Mouse (Mus musculus) right cerebral cortex, adult 2 months (tissue): ENCODE results near the gene Hs6st1.

Source experiments
- DNase-seq, 2 experiments: peaks; one replicate each; pipeline ENCODE4 v3.0.0; 2021 to 2022; ENCODE audit warnings: low spot score in 2 of 2

Gene Hs6st1

GRCm38 (mm10) chr1:36129881-36130280 is 61.7 kb downstream of the Hs6st1 start:
- DNase-seq = no peak

- DNase-seq = peak in 1 of 2 experiments; percentile 15
These were observed 62.3 kb downstream of the Hs6st1 start for GRCm38 (mm10) chr1:36130307-36131035.

- no peak for DNase-seq
These were observed 63.0 kb downstream of the Hs6st1 start for GRCm38 (mm10) chr1:36131154-36131553.

- DNase-seq = no peak
These were observed 63.6 kb downstream of the Hs6st1 start for GRCm38 (mm10) chr1:36131766-36132165.

GRCm38 (mm10) chr1:36132211-36132610 is 64.0 kb downstream of the Hs6st1 start:
- DNase-seq = no peak

GRCm38 (mm10) chr1:36133041-36133440 is 64.8 kb downstream of the Hs6st1 start:
- DNase-seq = no peak

GRCm38 (mm10) chr1:36133647-36134046 is 65.4 kb downstream of the Hs6st1 start:
- no peak for DNase-seq

- DNase-seq = peak; percentile 79 to 85
These were observed 66.4 kb downstream of the Hs6st1 start for GRCm38 (mm10) chr1:36134584-36134983.

- no peak for DNase-seq
These were observed 72.1 kb downstream of the Hs6st1 start for GRCm38 (mm10) chr1:36140311-36140710.

- DNase-seq = peak; percentile 70 to 73
These were observed 76.8 kb downstream of the Hs6st1 start for GRCm38 (mm10) chr1:36145050-36145449.

GRCm38 (mm10) chr1:36148809-36149208 is 80.6 kb downstream of the Hs6st1 start:
- DNase-seq = no peak

- peak; percentile 43 to 46 for DNase-seq
These were observed 81.2 kb downstream of the Hs6st1 start for GRCm38 (mm10) chr1:36149411-36149810.
